Mouse (Mus musculus): ENCODE data around the gene Ahcy. TPM values are rescaled to one million over a fixed set of nuclear protein-coding genes. Genes with fewer than 3 reads are reported as not detected.
A peak's percentile ranks its signal among the peaks of the same experiment; 100 is the strongest.

The Ahcy gene
- polyA plus RNA-seq, 1 experiment from 2014 or later = 47.9 TPM

DNA sequence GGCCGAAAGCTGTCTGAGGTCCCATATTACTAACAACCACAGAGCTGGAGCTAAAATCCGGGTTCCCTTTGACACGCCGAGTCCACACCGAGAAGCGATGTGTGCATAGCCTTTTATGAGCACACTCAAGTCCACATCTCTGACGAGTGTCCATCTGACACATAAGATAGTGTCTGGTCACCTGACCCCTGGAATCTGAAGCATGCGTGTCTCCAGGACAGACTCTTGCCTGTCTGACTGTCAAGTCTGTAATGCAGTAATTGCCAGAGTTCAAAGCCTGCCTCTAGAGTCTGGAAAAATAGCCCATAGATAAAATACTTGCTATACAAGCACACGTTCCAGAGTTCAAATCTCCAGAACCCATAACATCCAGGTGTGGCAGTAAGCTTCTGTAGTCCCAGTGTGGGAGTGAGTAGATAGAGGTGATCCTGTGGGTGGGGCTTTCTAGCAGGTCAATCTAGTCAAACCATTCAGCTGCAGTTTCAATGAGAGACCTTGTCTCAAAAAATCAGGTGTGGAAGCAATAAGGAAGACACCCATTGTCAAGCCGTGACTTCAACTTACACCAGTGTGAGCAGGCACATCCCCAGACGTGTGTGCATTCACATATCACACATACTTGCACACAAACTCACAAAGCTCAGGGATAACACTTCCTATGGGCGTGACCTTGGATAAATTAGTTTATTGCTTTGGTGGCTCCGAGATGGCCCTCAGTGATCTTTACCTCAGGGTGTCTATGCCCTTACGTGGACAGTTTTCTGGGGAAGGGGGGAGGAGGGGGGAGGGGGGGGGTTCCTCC lies 25.9 kb upstream of the Ahcy start:
- no peaks in the 10 kb centered on the region for H3K27me3 ChIP-seq (replicated peaks; ENCODE audit: control insufficient read depth, insufficient read depth, low read length)
- TF ChIP-seq CTCF (IDR thresholded peaks at IDR 0.05; ENCODE audit: low read depth) = peak; percentile 14; the same call in 1 of the 2 replicates
- no peaks in the 10 kb centered on the region for H3K9me3 ChIP-seq (ENCODE audit: control insufficient read depth)
- peak; percentile 78 for ATAC-seq
- H3K9ac ChIP-seq (ENCODE audit: low read depth, low read length) = no peak overlapping the region
- no peak overlapping the region for H3K4me3 ChIP-seq (ENCODE audit: low read depth, low read length)
- H3K4me2 ChIP-seq (replicated peaks; ENCODE audit: low read depth) = 0 out of 2 replicates have a peak overlapping the region, but pooled peaks have one; percentile 7
- H3K4me1 ChIP-seq (replicated peaks; ENCODE audit: control insufficient read depth, insufficient read depth, low read length) = no peaks in the 10 kb centered on the region
- peak overlapping the region; percentile 92 for H3K27ac ChIP-seq (ENCODE audit: low read depth, low read length)
- WGBS = 40% methylated on average over 14 of the region's 14 CpGs
- no peaks in the 10 kb centered on the region for H3K36me3 ChIP-seq (ENCODE audit: control insufficient read depth, insufficient read depth)

DNA sequence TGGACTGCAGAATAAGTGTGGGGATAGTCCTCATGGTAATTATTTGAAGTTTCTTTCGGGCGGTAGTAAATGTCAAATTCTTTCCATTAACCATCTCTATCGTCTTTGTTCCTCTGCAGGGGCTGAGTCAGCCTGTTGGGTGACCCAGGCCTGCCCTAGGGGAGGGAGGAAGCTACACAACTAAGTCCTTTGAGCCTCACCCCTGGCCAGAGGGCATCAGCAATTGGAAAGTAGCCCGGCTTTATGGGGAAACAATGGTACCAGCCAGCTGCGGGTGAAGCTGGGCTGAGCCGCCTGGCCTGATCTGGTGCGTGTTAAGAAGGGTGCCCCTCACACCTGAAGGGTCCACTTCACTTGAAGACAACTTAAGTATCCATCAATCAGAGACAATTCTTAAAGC lies 25.1 kb upstream of the Ahcy start:
- H3K4me2 ChIP-seq (replicated peaks; ENCODE audit: low read depth) = no peak overlapping the region
- 48% methylated on average over 7 of the region's 7 CpGs for WGBS
- H3K4me1 ChIP-seq (replicated peaks; ENCODE audit: control insufficient read depth, insufficient read depth, low read length) = no peaks in the 10 kb centered on the region
- H3K9ac ChIP-seq (ENCODE audit: low read depth, low read length) = no peak overlapping the region
- no peak for TF ChIP-seq CTCF (IDR thresholded peaks at IDR 0.05; ENCODE audit: low read depth)
- no peak overlapping the region for H3K4me3 ChIP-seq (ENCODE audit: low read depth, low read length)
- no peaks in the 10 kb centered on the region for H3K36me3 ChIP-seq (ENCODE audit: control insufficient read depth, insufficient read depth)
- H3K27me3 ChIP-seq (replicated peaks; ENCODE audit: control insufficient read depth, insufficient read depth, low read length) = no peaks in the 10 kb centered on the region
- H3K27ac ChIP-seq (ENCODE audit: low read depth, low read length) = peak overlapping the region; percentile 92
- no peaks in the 10 kb centered on the region for H3K9me3 ChIP-seq (ENCODE audit: control insufficient read depth)
- ATAC-seq = no peak

DNA sequence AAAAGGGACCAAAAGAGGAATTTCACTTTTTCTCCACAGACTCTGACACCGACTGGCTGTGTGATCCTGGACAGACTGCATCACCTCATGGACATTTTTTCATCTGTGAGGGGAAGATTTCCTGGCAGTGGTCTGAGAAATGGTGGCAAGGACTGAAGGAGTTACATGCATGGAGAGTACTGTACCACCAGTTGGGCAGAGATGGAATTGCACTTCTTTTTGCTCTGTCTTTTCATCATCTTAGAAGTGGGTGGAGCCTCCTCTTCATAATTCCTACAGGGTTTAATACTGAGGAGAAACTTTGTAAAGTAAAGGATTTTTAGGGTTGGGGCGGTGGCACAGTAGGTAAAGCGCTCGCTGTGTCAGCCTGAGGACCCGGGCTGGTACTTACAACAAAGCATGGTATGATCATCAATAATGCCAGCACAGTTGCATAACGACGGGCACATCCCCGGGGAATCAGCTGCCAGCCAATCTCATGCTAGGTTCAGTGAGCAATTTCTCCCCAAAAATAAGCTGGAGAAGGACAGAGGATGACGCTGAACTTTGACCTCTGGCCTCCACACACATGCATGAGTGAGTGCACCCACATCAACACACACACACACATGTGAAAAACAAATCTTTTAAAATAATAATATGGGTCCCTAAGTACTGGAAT lies 24.6 kb upstream of the Ahcy start:
- 84% methylated on average over 9 of the region's 9 CpGs for WGBS
- Histone ChIP-seq H3K36me3 (ENCODE audit: control insufficient read depth, insufficient read depth) (no peaks in the 10 kb centered on the region), H3K4me2 (replicated peaks; ENCODE audit: low read depth) (no peak overlapping the region), H3K27me3 (replicated peaks; ENCODE audit: control insufficient read depth, insufficient read depth, low read length) (no peaks in the 10 kb centered on the region), H3K4me1 (replicated peaks; ENCODE audit: control insufficient read depth, insufficient read depth, low read length) (no peaks in the 10 kb centered on the region), H3K9ac (ENCODE audit: low read depth, low read length) (no peak overlapping the region), H3K27ac (ENCODE audit: low read depth, low read length) (no peak overlapping the region; the same call in 1 of the 2 replicates), H3K9me3 (ENCODE audit: control insufficient read depth) (no peaks in the 10 kb centered on the region), H3K4me3 (ENCODE audit: low read depth, low read length) (no peak overlapping the region)
- TF ChIP-seq CTCF (IDR thresholded peaks at IDR 0.05; ENCODE audit: low read depth) = peak; percentile 62
- no peak for ATAC-seq

DNA sequence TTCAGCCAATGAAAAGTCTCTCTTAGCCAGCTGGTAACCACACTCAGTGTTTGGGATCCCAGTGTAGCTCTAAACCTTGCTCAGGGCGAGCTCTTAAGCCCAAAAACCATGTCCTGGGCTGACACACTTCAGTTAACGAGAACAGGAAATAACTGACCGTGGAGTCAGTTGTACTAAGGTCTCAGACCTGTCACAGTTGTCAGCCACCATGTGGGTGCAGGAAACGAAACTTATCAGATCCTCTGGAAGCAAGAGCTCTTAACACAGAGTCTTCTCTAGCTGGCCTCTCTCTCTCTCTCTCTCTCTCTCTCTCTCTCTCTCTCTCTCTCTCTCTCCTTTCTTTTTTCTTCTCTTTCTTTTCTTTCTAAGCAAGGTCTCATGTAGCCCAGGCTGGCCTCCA lies 19.1 kb upstream of the Ahcy start:
- 45% methylated on average over 4 of the region's 4 CpGs for WGBS

DNA sequence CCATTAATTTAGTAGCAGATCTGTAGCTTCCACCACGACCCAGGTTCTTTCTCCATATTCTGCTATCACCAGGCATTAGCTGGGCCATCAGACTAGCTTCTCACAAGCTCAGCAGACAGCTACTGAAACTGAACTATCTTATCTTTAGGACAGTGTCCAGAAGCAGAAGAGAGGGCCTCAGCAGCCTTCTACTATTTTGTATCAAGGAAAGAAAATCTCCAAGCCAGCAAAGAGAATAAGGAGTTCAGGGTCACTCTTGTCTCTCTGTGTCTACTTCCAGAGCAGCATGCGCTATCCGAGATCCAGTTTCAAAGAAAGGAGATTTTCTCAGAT lies 17.4 kb upstream of the Ahcy start:
- WGBS = 68% methylated on average over 3 of the region's 3 CpGs
- Histone ChIP-seq H3K27me3 (replicated peaks; ENCODE audit: control insufficient read depth, insufficient read depth, low read length) (no peaks in the 10 kb centered on the region), H3K36me3 (ENCODE audit: control insufficient read depth, insufficient read depth) (no peaks in the 10 kb centered on the region), H3K4me2 (replicated peaks; ENCODE audit: low read depth) (no peak overlapping the region), H3K9ac (ENCODE audit: low read depth, low read length) (no peak overlapping the region), H3K9me3 (ENCODE audit: control insufficient read depth) (no peaks in the 10 kb centered on the region), H3K27ac (ENCODE audit: low read depth, low read length) (peak overlapping the region; percentile 54), H3K4me3 (ENCODE audit: low read depth, low read length) (no peak overlapping the region), H3K4me1 (replicated peaks; ENCODE audit: control insufficient read depth, insufficient read depth, low read length) (0 out of 2 replicates have a peak, but pooled peaks cover 4% of the 10 kb centered on the region)
- ATAC-seq = peak; percentile 23; the same call in 1 of the 2 replicates
- TF ChIP-seq CTCF (IDR thresholded peaks at IDR 0.05; ENCODE audit: low read depth) = no peak

More for the DNA sequence above, 19.1 kb upstream of the Ahcy start:
- H3K27me3 ChIP-seq (replicated peaks; ENCODE audit: control insufficient read depth, insufficient read depth, low read length) = no peaks in the 10 kb centered on the region
- no peak overlapping the region for H3K27ac ChIP-seq (ENCODE audit: low read depth, low read length)
- H3K4me3 ChIP-seq (ENCODE audit: low read depth, low read length) = no peak overlapping the region
- H3K9me3 ChIP-seq (ENCODE audit: control insufficient read depth) = no peaks in the 10 kb centered on the region
- 0 out of 2 replicates have a peak, but pooled peaks cover 4% of the 10 kb centered on the region for H3K4me1 ChIP-seq (replicated peaks; ENCODE audit: control insufficient read depth, insufficient read depth, low read length)
- H3K4me2 ChIP-seq (replicated peaks; ENCODE audit: low read depth) = no peak overlapping the region
- H3K9ac ChIP-seq (ENCODE audit: low read depth, low read length) = no peak overlapping the region
- no peak for ATAC-seq
- H3K36me3 ChIP-seq (ENCODE audit: control insufficient read depth, insufficient read depth) = no peaks in the 10 kb centered on the region
- no peak for TF ChIP-seq CTCF (IDR thresholded peaks at IDR 0.05; ENCODE audit: low read depth)

DNA sequence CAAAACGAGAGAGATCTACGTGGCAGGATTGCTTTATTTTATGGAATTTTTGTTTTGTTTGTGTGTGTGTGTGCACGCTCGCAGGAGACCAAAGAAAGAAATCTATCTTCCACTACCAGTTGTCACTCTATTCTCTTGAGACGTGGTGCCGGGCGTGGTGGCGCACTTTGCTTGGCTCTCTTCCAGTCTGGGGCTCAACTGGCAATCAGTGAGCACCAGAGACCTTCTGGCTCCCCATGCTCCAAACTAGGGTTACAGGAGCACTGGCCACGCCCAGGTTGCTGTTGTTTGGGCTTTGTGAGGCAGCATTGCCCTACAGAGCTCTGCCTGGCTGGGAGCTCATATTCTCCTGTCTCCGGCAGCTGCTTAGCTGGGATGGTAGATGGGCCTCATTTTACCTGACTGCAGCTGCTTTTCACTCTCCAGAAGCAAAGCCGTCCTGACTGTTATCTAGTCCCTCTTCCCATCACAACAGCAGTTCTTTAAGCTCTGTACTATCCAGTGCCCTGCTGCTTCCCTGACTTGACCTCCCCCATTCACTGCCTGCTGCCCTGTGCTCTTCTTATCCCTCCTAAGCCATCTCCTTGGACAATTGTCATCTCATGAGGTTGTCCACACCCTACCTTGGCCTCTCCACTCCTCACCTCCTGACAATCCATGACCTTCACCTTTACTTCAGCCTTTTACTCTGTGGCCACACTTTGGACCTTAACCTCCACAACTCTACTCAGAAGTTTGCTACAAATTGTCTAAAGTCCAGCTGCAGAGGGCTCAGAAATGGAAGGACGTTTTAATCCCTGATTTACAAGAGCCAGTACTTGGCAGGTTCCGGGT lies 16.8 kb upstream of the Ahcy start:
- H3K9ac ChIP-seq (ENCODE audit: low read depth, low read length) = no peak overlapping the region
- peak; percentile 59 for ATAC-seq
- 0 out of 2 replicates have a peak, but pooled peaks cover 4% of the 10 kb centered on the region for H3K4me1 ChIP-seq (replicated peaks; ENCODE audit: control insufficient read depth, insufficient read depth, low read length)
- WGBS = 40% methylated on average over 13 of the region's 13 CpGs
- H3K27me3 ChIP-seq (replicated peaks; ENCODE audit: control insufficient read depth, insufficient read depth, low read length) = no peaks in the 10 kb centered on the region
- H3K36me3 ChIP-seq (ENCODE audit: control insufficient read depth, insufficient read depth) = no peaks in the 10 kb centered on the region
- H3K27ac ChIP-seq (ENCODE audit: low read depth, low read length) = peak overlapping the region; percentile 54
- no peaks in the 10 kb centered on the region for H3K9me3 ChIP-seq (ENCODE audit: control insufficient read depth)
- TF ChIP-seq CTCF (IDR thresholded peaks at IDR 0.05; ENCODE audit: low read depth) = no peak
- no peak overlapping the region for H3K4me3 ChIP-seq (ENCODE audit: low read depth, low read length)
- H3K4me2 ChIP-seq (replicated peaks; ENCODE audit: low read depth) = peak overlapping the region; percentile 30; the same call in 1 of the 2 replicates
